Mouse (Mus musculus): Measurements from ENCODE around the gene Mks1. TPM values are rescaled to one million over a fixed set of nuclear protein-coding genes. Genes with fewer than 3 reads are reported as not detected.

Mks1 gene
- total RNA-seq, 2 experiments from 2014 or later, result 7.4 to 7.6 TPM

DNA sequence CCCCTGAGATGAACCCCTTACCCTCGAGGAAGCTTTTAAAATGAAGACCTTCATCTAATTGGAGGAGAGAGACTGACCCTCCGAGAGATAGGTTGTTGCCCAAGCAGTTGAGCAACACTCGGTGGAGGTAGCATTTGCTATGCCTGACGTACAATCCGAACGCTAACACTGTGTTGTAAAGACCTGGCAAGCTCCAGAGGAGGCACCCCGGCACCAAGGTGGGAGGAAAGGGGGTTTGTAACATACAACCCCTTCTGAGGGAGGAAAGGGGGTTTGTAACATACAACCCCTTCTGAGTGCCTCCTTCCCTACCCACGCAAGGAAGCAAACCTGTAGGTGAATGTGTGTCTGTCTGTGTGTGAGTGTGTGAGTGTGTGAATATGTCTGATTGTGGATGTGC, 18.8 kb downstream of the Mks1 start:
- no peak for DNase-seq
- intact Hi-C loops (cut with DNase I), result no loop called here

DNA sequence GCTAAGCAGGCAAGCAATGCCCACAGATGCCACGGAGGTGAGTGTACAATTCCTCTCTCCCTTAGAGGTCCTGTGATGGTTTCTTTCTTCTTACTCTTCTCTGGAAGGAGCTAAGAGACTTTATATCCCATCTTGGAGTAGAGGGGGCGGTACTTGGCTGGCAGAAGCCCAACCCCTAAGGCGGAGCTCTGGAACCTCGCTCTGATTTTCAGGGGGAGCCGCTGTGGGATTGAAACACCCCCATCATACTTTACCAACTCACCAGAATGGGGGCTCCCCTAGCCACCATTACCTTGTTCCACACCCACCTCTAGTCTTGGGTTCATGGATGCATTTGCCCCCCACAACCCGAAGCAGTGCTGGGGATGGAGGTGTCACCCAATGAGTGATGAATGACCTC, 22.4 kb downstream of the Mks1 start, which contains the start of gene Epx:
TSS of gene Epx (minus strand) at position 101 of the 400 bp plus-strand sequence.
- intact Hi-C loops (cut with DNase I), result no loop called here
- DNase-seq, result no peak

DNA sequence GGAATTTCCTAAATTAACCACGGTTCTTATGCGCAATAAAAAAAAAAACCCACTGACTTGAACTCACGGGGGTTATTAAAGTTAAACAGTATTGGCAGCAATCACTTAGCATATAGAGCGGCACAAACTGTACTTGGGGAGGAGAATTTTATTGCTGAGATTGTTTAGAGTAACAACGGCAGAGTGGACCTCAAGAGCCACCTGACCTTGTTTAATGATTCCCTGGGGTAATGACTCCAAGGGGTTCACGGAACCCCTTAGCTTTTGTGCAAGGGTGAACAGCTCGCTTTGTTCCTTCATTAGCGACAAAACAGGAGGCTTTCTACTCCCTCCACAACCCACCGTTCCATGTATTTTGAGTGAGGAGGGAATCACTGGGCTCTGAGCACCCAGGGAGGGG, 26.8 kb downstream of the Mks1 start:
- intact Hi-C loops (cut with DNase I), result no loop called here
- DNase-seq, result no peak

DNA sequence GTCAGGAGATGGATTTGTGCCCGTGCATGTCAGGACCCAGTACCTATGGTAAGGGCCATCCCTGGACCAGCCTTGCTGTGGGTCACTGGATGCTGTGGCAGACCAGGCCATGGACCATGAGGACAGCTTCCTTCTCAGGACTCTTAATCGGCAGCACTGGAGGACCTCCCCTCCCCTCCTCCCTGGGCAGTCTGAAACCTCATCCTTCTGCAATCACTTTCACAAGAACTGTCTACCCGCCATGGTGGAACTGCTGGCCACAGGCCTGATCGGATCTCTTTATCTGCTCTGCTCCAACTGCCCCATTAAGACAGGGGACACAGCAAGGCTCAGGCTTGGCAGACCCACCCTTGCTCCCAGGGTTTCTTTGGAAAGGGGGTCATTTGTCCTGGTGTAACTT, 28.7 kb downstream of the Mks1 start:
- no peak for DNase-seq
- intact Hi-C loops (cut with DNase I), result no loop called here

DNA sequence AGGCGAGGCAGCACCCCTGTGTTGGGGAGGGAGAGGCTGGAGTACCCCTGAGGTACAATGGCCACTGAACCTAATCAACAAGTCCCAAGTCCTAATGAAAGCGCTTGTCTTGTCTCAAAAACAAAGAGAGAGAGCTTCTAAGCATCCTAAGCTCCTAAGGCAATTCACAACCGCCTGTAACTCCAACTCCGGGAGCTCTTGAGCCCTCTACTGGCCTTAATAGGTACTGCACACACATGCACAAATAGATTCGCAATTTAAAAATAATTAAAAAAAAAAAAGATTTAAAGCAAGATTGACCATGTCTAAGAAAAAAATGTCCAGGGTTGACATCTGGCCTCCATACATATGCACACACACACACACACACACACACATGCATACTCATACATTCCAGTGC, 30.5 kb downstream of the Mks1 start:
- no peak for DNase-seq
- intact Hi-C loops (cut with DNase I), result no loop called here

DNA sequence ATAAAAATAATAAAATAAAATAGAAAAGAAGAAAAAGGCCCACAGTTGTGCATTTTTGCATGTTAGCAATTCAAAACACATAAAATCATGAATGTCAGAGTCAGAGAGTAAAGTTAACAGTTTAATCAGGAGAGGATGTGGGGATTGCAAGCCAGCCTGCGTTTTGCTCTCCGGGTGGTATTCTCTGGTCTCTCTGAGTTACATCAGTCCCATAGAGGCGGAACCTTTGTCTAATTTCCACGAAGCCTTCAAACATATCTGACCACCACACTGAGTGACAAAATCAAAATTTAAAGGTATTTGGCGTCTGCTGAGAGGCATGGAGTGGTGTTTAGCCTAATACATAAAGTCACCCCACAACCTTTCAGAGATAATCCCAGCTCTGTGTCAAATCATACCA, 31.8 kb downstream of the Mks1 start:
- intact Hi-C loops (cut with DNase I), result no loop called here
- no peak for DNase-seq

DNA sequence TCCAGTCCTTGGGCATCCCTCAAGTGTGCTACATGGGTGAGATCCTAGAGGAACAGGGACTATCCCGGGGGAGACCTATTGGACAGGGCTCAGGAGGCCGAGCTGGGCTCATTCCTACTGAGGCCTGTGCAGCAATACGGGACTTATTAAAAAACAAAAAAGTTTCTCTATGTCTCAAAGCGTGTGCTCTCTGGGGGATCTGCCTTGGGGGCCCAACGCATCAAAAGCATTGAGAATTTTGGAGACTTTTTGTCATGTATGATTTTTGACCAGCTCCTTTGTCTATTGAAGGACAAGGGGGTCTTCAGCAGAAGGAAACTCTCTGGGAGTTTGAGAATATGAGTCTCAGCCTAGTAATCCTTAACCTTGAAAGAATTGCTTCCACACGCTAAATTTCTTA, 39.2 kb downstream of the Mks1 start, which contains the start of gene Olfr462:
TSS of gene Olfr462 (minus strand) at position 101 of the 400 bp plus-strand sequence.
- intact Hi-C loops (cut with DNase I), result no loop called here
- DNase-seq, result no peak

DNA sequence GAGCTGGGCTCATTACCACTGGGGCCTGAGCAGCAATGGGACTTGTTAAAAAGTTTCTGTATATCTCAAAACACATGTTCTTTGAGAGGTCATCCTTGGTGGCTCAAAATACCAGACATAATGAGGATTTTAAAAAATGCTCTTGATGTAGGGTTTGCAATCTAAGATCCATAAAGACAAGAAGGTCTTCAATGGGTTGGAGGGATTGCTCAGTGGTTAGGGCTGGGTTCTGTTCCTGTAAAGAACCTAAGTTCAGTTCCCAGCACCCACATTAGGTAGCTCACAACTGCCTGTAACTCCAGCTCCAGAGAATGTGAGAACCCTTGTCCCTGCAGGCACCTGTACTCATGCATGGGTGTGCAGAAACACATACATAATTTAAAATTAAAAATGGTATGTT, 44.3 kb downstream of the Mks1 start, which contains the start of gene Olfr463:
TSS of gene Olfr463 (minus strand) at position 101 of the 400 bp plus-strand sequence.
- intact Hi-C loops (cut with DNase I), result no loop called here
- no peak for DNase-seq

DNA sequence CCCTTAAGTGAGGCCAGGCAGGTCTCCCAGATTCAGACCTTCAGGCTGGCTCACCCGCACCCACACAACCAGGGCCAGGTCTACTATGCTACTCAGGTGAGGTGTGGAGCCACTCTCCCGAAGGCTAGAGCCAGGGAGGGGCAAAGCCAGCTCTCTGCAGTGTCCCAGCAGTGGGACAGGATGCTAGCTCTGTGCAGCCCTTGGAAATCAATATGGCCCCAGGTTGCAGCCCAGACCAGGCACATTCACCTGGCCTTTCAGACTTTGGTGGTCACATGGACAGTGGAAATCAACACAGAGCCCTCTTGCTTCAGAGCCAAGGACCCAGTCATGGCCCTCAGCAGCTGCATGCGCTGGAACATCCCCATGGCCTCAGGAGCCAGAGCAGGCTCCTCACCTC, 51.3 kb downstream of the Mks1 start:
- DNase-seq, result no peak
- intact Hi-C loops (cut with DNase I), result no loop called here

Other genes with a start within 250 kb of the Mks1 start
- gene Hsf5, start 236.1 kb upstream of the Mks1 start, total RNA-seq (2021), result under 1 TPM; 0.54 to 0.82 TPM
- 1 to 10 TPM; 2.4 to 2.5 TPM for gene Rnf43, start 190.5 kb upstream of the Mks1 start, total RNA-seq (2021)
- 10 to 100 TPM; 53.8 to 54.4 TPM for gene Supt4a, start 115.7 kb upstream of the Mks1 start, total RNA-seq (2021)
- gene Tspoap1, start 92.7 kb upstream of the Mks1 start, total RNA-seq (2021), result 100 to 1,000 TPM; 180 to 186 TPM
- gene Mpo, start 59.6 kb upstream of the Mks1 start, total RNA-seq (2021), result under 1 TPM in 1 of 2 experiments, not detected in 1; 0.32 TPM
- 1 to 10 TPM in 1 of 2 experiments, under 1 TPM in 1; 0.30 to 1.0 TPM for gene Lpo, start 24.9 kb upstream of the Mks1 start, total RNA-seq (2021)
- gene Epx, start 22.3 kb downstream of the Mks1 start, total RNA-seq (2021), result under 1 TPM; 0.22 to 0.40 TPM
- gene Olfr462, start 39.1 kb downstream of the Mks1 start, total RNA-seq (2021), result not detected
- gene Olfr463, start 44.2 kb downstream of the Mks1 start, total RNA-seq (2021), result not detected
- gene Olfr464, start 67.8 kb downstream of the Mks1 start, total RNA-seq (2021), result not detected
- 100 to 1,000 TPM; 311 to 328 TPM for gene Dynll2, start 134.3 kb downstream of the Mks1 start, total RNA-seq (2021)
- 100 to 1,000 TPM; 261 to 264 TPM for gene Srsf1, start 194.2 kb downstream of the Mks1 start, total RNA-seq (2021)
- 10 to 100 TPM; 35.3 to 38.2 TPM for gene Vezf1, start 215.1 kb downstream of the Mks1 start, total RNA-seq (2021)
- 10 to 100 TPM; 65.4 to 69.7 TPM for gene Cuedc1, start 244.8 kb downstream of the Mks1 start, total RNA-seq (2021)

Measured in left cerebral cortex, postnatal 4 days (tissue).